Mouse (Mus musculus) cerebellum, postnatal 25 days (tissue): ENCODE data around the gene Smc3.
"Not testable (repeated sequence)": the region's sequence is repeated elsewhere in the genome, so short reads cannot be mapped to it uniquely, and the experiment has no call there.

Source experiments
- DNase-seq, 2 experiments: peaks; one replicate each; pipeline ENCODE4 v3.0.0; 2021; ENCODE audit warnings: mixed read lengths in 2 of 2

Gene Smc3

DNA sequence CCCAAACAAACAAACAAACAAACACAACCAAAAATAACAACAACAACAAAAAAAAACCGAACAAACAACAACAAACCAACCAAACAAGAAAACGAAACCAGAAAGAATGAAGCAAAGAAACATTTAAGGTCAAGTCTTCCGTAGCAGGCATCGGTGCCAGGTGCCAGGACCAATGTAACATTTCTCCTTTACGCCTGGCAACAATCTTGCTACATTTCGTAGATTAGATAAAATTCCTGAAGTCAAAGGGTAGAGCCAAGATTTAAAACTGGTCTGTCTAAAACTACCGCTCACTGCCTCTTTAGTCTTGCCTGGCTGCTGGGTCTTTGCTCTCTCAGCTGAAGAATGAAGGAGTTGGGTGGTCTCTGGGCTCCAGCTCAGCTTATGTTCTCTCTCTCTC lies 24.1 kb upstream of the Smc3 start:
- DNase-seq = no peak

DNA sequence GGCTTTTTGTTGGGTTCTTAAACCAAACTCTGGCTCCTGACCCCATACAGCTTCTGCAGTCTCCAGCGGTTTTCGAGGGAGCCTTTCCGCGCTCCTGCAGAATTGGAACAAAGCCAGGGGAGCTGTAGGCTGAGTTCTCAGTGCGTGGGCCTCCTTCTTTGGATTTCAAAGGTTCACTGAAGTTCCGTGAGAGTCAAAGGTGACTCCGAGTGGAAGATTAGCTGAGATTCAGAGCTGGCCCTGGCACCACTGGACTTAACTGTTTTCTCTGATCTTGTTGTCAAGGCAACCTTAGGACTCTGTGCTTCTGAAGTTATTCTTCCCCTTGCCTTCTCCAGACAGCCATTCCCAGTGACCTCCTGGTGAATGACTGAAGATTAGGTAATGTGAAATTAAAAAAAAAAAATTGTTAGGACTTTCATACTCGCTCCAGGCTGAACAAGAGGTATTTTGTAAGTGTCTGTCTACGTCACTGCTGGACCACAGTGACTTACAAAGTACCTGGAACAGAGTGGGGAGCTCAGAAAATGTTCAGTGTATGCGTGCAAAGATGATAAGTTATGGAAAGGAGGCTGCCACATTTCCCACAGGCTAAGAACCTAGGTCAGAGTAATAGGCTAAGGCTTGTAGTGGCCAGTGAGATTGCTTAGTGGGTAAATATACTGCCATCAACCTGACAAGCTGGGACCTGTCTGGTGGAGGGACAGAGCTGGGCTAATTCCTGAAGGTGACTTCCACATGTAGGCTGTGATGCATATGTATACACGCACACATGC lies 23.0 kb upstream of the Smc3 start:
- DNase-seq = peak in 1 of 2 experiments; percentile 20

DNA sequence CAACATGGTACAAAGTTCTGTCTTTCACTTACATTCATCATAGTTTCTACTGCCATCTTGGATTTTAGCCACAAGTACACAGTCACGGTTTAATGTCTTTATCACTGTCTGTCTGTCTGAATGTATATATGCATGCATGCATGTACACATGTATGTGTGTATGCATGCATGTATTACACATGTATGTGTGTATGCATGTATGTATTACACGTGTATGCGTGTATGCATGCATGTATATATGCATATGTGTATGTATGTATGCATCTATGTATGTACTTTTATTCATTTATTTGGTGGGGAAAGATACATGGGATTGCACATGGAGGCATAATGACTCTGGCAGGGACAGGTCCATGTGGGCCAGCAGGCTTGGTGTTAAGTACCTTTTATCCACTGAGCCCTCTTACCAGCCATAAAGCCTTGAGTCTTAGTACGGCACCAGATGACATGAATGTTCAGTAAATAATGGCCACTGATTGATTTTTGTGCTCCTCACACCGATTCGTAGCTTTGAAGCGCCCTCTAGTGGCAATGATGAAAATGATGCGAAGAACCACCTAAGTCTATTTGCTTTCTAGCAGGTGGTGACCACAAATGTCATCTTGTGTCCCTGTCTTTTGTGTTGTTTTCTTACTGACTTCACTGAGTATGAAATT lies 21.5 kb upstream of the Smc3 start:
- DNase-seq = peak; percentile 80 to 85

DNA sequence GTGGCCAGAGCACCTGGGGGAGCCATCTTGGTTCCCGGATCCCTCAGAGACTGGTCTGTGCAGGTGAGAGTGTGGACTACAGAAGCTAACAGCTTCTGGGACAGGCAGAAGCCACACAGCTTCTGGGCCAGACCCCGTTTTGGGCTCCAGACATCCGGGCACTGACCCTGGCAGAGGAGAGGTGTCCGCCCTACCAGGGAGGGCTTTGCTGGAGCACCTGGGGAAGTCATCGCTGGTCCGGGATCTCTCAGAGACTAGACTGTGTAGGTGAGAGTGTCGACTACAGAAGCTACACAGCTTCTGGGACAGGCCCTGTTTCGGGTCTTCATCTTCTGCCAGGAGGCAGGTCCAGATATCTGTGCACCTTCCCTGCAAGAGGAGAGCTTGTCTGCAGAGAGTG lies 19.9 kb upstream of the Smc3 start:
- peak in 1 of 2 experiments; percentile 7 for DNase-seq

DNA sequence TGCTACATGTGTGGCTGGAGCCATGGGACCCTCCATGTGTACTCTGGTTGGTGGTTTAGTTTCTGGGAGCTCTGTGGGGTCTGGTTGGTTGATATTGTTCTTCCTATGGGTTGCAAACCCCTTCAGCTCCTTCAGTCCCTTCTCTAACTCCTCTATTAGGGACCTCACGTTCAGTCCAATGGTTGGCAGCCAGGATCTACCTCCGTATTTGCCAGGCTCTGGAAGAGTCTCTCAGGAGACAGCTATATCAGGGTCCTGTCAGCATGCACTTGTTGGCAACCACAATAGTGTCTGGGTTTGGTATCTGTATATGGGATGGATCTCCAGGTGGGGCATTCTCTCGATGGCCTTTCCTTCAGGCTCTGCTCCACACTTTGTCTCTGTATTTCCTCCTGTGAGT lies 12.5 kb upstream of the Smc3 start:
- DNase-seq = not testable (repeated sequence)

DNA sequence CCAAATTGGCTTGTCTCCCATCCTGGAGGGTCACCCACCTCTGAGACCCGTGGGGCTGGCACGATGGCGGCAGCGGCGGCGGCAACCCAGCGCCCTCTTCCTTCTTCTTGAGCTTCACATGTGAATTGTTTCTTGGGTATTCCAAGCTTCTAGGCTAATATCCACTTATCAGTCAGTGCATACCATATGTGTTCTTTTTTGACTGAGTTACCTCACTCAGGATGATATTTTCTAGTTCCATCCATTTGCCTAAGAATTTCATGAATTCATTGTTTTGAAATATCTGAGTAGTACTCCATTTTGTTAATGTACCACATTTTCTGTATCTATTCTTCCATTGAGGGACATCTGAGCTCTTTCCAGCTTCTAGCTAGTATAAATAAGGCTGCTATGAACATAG lies 11.2 kb upstream of the Smc3 start, which contains the start of gene Nutf2-ps1:
TSS of gene Nutf2-ps1 (minus strand) at position 101 of the 400 bp plus-strand sequence.
- DNase-seq = not testable (repeated sequence)

DNA sequence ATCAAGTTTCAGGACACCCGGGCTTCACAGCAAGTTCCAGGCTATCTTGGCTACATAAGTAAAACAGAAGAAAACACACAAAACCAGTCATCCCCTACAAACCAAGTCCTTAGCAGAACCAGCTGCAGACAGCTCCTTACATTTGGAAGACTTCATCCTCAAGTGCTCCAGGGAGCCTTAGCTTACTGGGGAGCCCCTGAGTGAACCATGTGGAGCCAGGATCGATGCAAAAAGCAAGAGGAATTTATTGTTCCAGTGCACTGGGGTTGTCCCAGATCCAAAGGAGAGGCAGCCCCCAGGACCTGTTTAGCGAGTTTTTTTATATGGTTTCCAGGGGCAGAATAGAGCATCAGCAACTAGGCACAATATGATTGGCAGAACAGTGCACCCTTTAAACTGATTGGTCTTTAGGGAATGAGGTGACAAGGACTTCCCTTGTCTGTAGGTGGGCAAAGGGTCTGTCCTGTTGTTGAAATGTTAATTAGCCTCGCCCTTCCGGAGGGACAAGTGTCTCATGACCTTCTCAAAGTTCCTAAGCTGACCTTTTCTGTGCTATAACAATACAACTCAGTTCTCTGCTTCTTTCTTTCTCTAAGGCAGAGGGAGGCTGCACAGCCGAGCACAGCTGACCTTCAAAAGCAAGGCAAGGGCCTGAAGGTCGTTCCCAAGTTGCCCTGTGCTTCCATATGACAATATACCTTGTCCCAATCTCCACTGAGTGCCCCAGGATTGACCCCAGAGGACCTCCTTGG lies 3.3 kb upstream of the Smc3 start:
- DNase-seq = no peak

DNA sequence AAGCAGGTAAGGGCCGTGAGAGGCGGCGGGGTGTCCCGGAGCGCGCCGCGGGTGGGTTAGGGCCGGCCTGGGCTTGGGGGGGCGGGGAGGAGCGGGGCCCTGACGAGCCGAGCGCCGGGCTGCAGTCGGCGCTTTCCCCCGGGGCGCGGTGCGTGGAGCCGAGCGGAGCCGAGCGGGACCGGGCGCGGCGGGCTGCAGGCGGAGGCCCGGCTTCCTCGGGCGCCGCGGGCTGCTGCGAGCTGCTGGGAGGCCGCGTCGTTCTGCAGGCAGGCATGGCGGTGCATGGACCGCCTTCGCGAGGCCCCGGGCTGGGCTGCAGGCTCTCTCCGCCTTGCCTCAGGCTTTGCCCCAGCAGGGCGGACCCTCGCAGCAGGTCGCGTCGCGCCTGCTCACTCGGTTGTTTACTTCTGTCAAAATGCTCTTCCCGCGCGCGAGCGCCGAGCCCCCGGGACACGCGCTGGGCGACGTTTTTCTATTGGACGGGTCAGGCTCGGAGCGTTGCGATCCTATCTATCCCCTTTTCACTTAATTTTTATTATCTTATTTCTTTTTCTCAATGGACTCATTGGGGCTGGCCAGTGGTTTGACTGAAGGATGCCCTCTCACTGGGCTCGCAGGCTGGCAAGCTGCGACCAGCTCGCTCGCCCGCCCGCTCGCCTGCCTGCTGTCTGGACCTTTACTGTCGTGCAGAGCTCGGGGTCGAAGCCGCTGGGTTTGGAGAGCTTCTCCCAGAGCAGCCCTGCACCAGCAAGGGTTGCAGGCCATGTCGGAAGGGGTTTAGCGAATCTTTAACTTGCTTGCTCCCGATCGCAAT lies 558 bp downstream of the Smc3 start:
- DNase-seq = peak; percentile 77

DNA sequence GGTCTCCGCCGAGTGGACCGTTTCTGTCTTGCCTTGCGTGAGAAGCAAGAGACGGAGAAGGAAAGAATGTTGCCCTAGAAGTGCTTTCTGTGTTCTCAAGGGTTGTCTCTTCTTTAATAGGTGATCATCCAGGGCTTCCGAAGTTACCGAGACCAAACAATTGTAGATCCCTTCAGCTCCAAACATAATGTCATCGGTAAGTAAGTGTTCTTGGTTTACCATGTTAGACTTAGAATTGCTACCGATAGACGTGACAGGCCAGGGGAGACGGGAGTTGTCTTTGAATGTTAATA lies 1.1 kb downstream of the Smc3 start:
- no peak for DNase-seq

DNA sequence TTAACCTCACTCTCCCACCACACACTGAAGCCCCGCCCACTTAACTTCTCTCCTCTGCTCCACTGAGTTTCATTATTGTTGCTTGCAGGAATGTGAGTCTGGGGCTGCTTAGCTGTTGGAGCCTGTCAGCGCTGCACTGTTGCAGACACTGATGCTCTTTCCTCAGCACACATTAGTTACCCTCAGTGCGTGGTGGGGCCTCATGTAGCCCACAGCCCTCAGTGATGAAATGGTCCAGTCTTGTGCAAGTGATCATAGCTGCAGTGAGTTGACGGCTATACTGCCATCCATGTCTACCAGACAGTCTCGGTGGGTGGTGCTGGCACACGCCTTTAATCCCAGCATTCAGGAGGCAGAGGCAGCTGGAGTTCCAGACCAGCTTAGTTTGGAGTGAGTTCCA lies 8.7 kb downstream of the Smc3 start:
- DNase-seq = peak; percentile 51 to 70

DNA sequence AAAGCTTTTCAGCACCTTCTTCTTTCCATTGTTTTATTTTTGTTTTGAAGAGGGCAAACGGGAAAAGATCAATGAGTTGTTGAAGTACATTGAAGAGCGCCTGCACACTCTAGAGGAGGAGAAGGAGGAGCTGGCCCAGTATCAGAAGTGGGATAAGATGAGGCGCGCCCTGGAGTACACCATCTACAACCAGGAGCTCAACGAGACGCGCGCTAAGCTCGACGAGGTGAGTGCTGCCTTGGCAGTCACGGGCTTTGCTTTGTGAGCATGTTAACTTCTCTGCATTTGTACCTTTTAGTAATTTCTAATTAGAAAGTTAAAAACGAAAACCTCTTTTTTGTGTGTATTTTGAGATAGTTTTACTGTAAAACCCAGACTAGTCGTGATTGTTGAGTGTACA lies 21.5 kb downstream of the Smc3 start:
- no peak for DNase-seq

DNA sequence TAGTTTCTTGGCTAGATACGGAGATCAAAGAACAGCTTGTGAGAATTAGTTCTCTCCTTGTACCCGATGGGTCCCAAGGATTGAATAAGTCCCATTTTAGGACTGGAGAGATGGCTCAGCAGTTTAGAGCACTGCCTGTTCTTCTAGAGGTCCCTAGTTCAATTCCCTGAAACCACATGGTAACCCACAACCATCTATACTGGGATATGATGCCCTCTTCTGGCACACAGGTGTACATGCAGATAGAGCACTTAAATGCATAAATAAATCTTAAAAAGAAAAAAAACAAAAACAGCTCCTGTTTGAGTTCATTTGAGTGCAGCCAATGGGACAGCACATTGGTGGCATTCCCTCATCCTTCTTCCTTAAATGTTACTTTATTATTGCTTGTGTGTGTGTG lies 37.8 kb downstream of the Smc3 start:
- DNase-seq = no peak

DNA sequence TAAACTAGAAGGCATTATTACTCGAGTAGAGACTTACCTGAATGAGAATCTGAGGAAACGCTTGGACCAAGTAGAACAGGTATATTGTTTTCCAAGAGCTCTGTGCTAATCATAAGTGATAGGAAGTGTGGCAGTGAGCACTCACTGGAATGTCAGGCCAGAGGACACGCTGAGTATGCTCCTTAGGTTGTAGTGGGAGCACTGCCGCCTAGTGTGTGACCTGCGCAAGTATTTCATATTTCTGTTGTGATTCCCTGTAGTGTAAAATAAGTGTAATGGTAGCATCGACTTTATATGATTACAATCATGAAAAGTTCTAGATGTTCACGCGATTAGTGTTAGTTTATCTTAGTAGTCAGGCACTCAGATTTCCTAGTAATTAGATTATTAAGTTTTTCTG lies 38.5 kb downstream of the Smc3 start:
- DNase-seq = no peak

DNA sequence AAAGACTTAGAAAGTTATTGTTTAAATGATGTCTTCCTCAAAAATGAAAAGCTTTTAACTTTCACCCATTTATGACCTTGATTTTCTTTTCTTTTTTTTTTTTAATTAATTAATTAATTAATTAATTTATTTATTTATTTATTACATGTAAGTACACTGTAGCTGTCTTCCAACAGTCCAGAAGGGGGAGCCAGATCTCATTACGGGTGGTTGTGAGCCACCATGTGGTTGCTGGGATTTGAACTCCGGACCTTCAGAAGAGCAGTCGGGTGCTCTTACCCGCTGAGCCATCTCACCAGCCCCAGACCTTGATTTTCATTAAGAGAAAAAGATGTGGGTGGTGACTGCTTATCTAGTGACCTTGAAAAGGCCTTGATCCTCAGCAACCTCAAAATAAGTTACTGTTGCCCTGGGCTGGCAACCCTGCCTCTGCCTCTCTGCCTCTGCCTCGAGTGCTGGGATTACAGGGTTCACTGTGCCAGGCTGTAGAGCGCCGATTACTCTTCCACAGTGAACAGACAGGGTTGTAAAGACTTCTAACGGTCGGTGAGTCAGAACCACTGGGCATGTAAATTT lies 43.9 kb downstream of the Smc3 start:
- DNase-seq = no peak

DNA sequence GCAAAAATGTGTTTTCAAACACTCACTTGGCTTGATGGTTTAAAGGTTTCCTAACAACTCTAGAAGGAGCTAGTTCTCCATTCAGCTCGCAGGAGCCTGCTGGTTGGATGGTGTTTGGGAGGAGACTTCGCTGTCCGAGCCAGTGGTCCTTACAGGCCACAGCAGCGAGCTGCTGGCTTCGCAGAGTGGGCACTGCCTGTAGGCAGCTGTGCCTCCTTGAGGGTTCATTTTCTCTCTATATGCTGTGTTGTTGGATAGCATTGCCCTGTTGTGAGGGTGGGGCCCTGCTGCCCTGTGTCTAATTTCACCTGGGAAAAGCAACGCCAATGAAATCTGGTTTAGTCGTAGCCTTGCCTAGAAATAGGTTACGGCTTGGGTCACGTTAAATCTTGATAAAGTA lies 47.1 kb downstream of the Smc3 start:
- DNase-seq = no peak

DNA sequence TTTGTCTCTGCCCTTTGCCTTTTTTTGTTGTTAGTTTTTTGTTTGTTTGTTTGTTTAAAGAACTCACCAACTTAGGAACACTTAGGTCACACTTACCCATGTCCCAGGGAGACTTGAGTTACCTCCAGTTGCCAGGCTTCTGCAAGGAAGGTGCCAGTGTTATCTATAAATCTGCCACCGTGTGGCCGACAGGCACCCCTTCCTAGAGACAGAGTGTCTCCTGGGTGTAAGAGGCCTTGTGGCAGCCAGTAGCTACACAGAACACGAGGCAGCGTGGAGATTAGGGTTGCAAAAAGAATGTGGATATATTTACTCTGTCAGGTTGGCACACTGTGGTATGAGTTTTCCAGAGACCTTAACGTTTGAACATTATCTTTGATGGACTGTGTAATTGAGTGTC lies 47.9 kb downstream of the Smc3 start:
- DNase-seq = no peak

DNA sequence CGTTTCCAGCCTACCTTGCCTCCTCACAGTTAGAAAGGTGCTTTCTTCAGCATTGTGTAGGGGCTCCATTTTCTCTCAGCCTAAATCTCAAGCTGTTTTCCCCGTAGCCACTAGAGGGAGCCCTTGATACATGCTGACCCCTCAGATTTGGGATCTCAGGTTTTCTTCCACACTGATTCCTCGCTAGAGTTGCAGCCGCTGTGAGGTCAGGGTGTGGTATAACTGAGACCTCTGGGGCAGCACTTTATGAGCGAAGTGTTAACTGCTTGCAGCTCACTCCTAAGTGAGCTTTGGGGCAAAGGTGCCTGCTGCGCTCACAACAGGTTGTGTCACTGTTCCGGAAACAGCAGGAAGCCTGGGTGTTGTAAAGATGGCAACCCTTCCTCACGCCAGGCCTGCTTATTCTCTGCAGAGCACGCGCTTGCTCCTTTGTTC lies 48.6 kb downstream of the Smc3 start:
- DNase-seq = peak; percentile 73 to 80

DNA sequence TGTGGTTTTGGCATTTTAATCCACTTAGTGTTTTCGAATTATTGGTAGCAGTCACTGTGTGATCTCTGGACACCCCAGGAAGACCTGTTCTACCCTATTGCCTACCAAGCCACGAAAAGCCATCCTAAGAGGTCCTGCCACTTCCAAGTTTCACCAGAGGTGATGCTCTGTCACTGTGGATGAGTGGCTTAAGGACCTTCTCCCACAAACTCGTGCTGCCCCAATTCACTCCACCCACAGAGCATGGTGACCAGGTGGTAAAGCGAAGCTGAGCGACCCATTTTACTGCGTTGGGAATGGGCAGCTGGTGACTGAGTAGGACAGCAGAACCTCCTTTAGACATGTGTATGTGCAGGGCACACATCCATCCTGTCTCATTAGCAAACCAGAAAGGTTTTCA lies 49.2 kb downstream of the Smc3 start:
- DNase-seq = no peak

DNA sequence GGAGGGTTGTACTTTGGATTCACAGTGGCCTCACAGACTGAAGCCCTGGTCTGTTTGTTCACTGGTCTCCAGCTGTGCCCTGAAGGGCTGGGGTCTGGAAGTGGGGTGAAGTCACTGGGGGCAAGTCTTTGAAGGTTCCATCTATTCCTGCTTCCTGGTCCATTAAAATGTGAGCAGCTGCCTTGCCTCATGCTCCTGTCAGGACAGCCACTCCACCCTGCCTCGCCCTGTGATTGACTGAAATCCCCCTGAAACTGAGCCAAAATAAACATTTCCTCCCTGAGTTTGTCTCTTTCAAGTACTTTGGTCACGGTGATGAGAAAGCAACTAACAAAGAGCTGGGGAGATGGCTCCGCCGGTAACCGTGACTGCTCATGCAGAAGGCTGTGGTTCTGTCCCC lies 49.6 kb downstream of the Smc3 start:
- DNase-seq = no peak

DNA sequence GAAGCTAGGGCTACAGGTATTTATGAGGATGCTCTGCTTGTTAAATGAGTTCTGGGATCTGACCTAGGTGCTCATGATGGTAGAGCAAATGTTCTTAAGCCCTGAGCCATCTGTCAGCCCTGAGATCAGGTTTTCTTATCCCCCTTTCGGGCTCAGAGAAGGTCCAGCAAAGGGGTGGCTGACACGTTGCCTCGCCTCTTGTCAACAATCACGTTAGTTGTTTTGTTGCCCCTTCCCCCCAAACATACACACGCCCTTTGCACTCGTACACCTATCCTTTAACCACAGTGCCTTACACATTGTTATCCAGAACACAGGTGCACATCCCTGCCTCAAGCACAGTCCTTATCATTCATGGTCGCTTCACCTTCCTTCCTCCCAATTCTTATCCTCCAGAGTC lies 50.7 kb downstream of the Smc3 start:
- no peak for DNase-seq

DNA sequence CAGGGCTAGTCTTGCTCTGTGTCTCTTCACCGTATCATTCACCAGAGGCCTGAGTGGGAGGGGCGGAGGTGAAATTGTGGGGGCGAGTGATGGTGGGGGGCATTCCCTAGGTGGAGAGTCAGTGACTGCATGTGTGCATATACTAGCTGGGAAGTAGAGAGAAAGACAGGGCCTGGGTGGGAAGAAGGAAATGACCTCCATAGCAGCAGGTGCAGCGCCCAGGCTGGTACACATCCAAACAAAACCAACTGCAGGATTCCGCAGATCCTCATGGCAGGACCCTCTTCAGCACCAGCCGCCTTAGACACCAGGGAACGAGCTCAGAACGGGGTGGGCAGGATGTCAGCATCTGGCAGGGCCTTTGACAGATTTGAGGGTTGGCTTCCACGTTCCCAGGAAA lies 52.1 kb downstream of the Smc3 start:
- DNase-seq = no peak

DNA sequence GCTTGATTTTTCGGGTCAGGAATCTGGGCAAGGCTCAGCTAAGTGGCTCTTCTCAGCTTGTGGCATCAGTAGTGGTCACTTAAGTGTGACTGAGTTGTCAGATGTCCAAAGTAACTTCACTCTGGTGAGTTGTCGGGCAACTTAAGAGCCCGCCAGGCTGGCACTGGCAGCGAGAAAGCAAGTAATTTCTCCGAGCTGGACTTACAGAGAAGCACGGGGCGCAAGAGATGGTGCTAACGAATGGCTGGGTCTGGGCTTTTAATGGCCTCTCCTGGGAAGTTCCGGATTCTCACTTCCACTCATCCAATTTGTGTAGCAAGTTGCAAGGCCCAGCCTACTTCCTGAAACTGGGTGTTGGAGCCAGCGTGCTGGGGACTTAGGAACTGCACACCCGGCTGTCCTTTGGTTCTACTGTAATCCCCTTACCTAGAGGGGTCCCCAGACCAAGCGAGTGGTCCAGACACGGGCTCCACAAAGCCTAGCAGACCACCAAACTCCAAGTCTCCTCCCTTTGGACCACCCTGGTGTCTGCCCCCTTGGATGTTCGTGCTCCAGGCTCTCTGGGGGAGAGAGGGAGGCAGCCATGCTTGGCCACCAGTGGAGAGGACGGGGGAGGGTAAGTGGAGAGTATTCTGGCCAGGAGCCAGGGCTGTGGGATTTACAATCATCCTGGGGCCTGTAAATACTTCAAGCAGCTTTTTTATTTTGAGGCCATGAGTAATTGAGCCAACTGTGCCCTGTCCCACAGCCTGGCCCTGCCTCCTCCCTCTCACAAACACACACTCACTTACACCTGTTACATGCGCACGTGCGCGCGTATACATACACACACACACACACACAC lies 53.6 kb downstream of the Smc3 start:
- DNase-seq = no peak
